Mouse (Mus musculus) erythroid progenitor cell, adult 5-6 weeks (primary cell): Measurements from ENCODE around the gene Kcnk13. TPM values are rescaled to one million over a fixed set of nuclear protein-coding genes. Genes with fewer than 3 reads are reported as not detected.
"Not testable (repeated sequence)": the region's sequence is repeated elsewhere in the genome, so short reads cannot be mapped to it uniquely, and the experiment has no call there.

Experiments
- ATAC-seq: replicated peaks from 2 replicates; pipeline ENCODE4 v1.8.0; 2016; ENCODE audit warnings: moderate number of reproducible peaks, mild to moderate bottlenecking, moderate TSS enrichment, inconsistent platforms; ENCODE audit not compliant: poor library complexity, low FRiP score, severe bottlenecking
- total RNA-seq, 2 experiments: library from RNA; stranded (forward) in 1 of 2; stranded (reverse) in 1 of 2; fragments of 150-400 nt in 1 of 2; fragments of 186-747, 209-891 nt in 1 of 2; gene quantifications; 2 replicates each; pipeline versions ENCODE4 v1.2.3 to v1.2.4; 2015 to 2017; ENCODE audit warnings: low replicate concordance in 2 of 2

The Kcnk13 gene
- total RNA-seq, 2 experiments from 2014 or later, result 3.8 TPM; not detected in 1

DNA sequence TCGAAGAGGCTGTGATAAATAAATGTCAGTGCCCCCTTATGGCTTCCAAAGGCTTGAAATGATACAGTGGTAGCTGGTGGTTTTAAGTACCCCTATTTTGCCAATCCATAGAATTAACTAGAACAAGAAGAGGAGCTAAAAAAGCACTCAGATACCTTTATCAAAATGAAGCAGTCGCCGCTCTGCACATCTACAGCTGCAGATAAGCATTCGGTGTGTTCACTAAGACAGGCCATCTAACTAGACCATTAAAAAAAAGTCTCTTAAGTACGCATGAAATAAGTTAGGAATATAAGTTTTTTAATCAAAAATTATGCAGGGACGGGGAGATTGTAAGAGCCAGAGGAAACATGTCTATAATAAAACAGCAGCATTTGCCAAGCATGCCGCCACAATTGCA is 3.6 kb upstream of the Kcnk13 start:
- ATAC-seq, result peak; percentile 41; the same call in 1 of the 2 replicates

DNA sequence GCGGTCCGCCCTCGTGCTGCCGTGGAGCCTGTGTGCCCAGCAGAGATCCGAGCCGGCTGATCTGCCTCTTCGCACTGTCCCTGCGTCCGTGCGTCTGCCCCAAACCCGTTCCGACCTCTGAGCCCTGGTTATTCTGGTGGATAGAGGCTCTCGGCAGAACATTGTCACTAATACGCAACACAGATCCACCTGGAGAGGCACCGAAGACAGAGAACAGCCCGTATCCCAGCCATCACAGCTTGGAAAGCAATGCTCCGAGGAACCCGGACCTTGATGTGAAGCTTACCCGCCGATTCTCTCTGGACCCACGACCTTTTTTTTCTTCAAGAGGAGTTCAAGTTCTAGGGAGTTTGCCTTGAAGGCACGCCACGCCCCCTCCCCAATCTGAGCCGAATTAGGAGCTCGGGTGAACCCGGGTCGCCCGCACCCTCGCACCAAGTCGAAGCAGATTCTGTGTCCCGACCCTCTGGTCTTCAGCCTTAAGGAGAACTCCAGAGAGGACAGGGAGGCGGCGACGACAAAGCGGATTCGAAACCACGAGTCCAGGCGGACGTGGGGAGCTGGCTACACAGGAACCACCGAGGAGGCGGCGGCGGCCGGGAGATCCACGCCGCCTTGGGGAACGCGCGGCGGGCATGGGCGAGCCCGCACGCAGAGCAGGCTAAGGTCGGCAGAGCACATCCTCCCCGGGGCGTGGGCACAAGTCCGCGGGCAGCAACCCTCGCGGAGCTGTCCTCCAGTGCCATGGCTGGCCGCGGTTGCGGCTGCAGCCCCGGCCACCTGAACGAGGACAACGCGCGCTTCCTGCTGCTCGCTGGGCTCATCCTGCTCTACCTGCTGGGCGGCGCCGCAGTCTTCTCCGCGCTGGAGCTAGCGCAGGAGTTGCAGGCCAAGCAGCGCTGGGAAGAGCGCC is 1.2 kb downstream of the Kcnk13 start:
- ATAC-seq, result no peak

GRCm38 (mm10) chr12:99966116-99966770 is 1.9 kb downstream of the Kcnk13 start:
- ATAC-seq, result no peak

DNA sequence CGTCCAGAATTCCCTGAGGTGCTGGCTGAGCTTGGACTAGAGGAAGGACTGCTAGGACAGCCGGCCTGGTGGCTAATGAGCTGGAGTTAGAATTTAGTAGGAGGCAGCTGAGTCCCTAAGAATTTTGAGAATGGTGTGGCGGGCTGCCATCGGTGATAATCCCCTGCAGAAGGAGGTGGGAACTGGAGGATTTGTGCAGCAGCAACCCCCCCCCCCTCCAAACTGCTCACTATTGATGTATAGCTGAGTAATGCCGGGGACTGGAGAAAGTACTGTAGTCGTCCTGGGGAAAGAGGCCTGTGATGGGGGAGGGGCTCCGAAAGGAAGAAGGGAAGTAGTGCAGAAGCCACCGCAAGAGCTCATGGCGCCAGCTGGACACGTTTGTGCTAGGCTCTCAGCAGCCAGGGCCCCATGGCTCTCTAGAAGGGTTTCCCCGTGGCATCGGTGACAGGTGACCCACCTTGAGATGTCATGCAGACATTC is 2.6 kb downstream of the Kcnk13 start:
- no peak for ATAC-seq

- ATAC-seq, result no peak
Observed at GRCm38 (mm10) chr12:99969906-99970305, 5.6 kb downstream of the Kcnk13 start.

GRCm38 (mm10) chr12:99971205-99971894 is 7.1 kb downstream of the Kcnk13 start:
- not testable (repeated sequence) for ATAC-seq

GRCm38 (mm10) chr12:99972825-99973224 is 8.5 kb downstream of the Kcnk13 start:
- ATAC-seq, result no peak

- ATAC-seq, result no peak
Observed at GRCm38 (mm10) chr12:99973659-99974058, 9.4 kb downstream of the Kcnk13 start.

DNA sequence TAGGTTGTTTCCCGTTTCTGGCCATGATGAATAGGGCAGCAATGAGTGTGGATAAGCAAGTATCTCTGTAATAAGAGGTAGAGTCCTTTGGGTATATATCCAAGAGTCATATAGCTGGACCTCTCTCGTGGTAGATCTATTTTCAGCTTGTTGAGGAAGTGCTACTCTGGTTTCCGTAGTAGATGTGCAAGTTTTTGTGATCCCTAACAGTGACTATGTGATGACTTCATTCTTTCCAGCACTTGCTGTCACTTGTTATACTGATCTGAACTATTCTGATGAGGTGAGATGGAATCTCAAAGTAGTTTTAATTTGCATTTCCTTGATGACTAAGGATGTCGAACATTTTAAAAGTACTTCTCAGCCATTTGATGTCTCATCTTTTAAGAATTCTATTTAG is 15.2 kb downstream of the Kcnk13 start:
- no peak for ATAC-seq

GRCm38 (mm10) chr12:99986797-99987196 is 22.5 kb downstream of the Kcnk13 start:
- no peak for ATAC-seq

DNA sequence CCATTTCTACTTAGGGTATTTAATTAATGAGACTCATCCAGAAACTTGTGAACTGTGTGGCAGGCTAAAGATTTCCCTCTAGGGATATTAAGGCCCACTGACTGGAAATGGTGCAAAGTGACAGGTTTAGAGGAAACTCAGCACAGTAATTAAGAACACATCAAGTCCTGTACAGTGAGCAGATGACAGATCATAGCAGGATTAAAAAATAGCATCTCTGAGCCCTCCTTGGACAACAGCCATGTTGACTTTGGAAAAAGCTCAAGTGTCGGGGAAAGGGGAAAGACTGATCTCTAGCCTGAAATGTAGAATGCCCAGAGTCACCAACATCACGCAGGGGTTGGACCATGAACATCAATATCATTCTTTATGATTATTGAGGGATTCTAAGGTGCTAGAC is 23.8 kb downstream of the Kcnk13 start:
- ATAC-seq, result no peak

DNA sequence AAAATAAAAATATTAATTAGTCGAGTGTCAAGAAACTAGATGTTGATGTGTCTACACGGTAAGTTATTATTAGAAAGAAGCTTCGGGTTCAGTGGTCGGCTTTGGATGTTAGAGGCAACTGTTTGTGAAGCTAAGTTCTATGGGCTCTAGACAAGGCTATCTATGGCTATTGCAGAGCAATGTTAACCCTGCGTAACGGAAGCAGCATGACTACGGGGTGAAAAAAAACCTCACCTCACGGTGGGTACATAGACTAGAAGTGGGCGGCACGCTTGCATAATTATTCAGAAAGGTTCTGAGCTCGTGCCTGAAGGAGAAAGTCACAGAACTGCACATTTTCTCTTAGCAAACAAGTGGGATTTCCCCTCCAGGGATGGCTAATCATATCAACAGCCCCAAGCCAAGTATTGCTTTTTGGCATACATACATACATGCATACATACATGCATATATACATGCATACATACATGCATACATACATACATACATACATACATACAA is 28.1 kb downstream of the Kcnk13 start:
- ATAC-seq, result no peak

GRCm38 (mm10) chr12:99993146-99993890 is 29.0 kb downstream of the Kcnk13 start:
- no peak for ATAC-seq

- ATAC-seq, result no peak
Observed at GRCm38 (mm10) chr12:99995951-99996350, 31.7 kb downstream of the Kcnk13 start.

DNA sequence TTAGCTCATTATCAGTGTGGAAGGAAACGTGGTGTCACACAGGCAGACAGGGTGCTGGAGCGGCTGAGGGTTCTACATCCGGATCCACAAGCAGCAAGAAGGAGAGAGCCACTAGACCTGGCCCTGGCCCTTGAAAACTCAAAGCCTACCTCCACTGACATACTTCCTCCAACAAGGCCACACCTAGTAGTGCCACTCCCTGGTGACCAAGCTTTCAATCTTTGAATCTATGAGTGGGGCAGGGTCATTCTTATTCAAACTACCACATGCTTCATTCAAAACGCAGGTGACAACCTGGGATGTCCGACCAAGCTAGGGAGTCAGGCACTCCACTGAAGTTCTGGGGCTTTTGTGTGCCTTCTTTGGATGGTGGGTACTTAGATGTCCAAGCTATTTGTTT is 35.4 kb downstream of the Kcnk13 start:
- ATAC-seq, result no peak

DNA sequence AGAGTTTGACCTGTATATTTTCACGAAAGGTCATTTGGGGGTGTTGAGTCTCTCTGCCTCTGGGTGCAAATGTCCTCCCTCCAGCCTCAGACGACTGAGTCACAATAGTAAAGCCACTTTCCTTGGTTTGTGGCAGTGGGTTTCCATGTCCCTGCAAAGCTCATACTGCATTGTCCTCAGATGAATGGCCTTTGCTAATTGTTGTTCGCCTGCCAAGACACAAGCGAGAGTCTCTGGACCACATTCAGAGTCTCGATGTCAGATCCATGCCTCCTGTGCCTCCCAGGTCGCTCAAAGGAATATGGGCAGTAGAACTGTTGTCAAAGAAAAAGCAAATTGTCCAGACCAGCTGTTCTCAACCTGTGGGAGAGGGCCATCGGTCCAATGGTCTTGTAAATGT is 36.1 kb downstream of the Kcnk13 start:
- ATAC-seq, result no peak

- ATAC-seq, result no peak
Observed at GRCm38 (mm10) chr12:100001246-100001645, 36.9 kb downstream of the Kcnk13 start.

DNA sequence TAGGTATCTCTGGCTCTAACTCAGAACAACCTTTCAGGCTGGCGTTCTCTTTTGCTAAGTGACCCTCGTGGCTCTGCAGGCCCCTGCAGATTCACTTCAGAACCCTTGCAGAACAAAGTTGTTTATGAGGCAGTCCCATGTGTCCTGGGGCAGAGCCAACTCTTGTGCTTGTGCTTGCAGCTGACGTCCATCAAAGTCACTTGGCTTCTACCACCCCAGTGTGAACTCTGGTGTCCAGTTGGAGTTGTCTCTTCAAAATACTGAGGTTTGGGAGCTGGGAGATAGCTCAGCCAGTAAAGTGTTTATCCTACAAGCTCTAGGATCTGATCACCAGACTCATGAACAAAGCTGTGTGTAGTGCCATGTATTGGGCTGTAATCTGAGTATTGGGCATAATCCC is 37.6 kb downstream of the Kcnk13 start:
- ATAC-seq, result no peak

DNA sequence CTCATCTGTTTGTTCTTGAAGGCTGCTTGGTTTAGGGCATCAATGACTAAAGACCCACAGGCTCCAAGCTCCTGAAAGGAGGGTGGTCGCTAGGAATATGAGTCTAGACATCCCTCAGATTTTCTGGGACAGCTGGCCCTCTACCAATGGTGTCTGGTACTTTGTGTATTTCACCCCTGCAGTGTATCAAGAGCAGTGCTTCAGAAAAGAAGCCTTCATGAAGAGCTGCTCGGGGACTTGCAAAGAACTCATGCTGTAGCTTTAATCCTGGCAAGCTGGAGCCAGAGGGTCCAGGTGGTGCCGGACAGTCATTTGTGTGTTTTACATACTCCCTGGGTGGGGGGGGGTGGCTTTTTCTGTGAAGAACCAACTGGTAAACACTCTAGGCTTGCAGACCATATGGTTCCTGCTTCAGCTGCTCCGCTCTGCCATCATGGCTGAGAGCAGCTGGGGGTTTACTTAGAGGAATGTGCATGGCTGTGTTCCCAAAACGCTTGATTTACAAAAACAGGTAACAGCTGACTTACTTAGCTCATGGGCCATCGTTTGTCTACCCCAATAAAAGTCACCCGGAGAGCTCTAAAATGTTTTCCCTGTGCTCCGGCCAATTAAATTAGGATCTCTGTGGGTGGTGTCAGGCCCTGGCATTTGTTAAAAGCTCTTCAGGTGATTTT is 38.8 kb downstream of the Kcnk13 start:
- no peak for ATAC-seq
